Mouse (Mus musculus): ENCODE measurements around the gene Sav1. TPM values are rescaled to one million over a fixed set of nuclear protein-coding genes. Genes with fewer than 3 reads are reported as not detected.

Sav1 gene
- 0.81 TPM for polyA plus RNA-seq (2017; shearing (Covaris generic))

DNA sequence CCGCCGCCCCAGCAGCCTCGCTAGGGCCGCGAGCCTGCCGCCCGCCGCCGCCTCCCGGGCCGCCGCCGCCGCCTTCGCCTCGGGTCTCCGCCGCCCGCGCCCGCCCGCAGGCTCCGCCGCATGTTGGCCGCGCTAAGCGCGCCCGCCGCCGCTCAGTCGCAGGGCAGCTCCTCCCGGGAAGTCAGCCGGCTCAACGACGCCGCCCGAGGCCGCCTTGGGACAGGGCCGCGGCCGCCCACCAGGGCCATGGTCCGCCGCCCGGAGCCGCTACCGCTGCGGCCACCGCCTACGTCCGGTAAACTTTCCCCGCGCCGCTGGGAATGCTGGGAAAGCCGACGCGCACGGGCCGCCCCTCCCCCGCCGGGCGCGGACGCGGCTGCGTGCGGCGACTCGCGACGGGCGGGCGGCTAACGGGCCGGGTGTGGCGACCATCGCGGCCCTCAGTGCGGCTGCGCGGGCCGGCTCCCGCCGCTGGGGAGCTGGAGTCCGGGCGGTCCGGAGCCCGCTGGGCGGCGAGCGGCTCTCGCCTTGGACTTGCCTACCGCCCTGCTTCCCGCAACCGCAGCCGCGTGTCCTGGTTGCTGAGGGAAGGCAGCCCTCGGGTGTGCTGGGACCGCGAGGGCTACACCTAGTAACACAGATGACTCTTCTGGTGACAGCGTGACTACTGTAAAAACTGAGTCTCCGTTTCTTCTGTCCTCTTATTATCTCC lies at the start of gene Sav1:
Sav1 (minus strand) TSS at position 217 of the 712 bp plus-strand sequence.

Other genes starting within 250 kb of the Sav1 start
- gene Cdkl1, start 195.7 kb downstream of the Sav1 start, polyA plus RNA-seq (2017; shearing (Covaris generic)), result not detected
- 0.33 TPM for gene Atl1, start 94.4 kb downstream of the Sav1 start, polyA plus RNA-seq (2017; shearing (Covaris generic))
- 2.0 TPM for gene Map4k5, start 93.8 kb downstream of the Sav1 start, polyA plus RNA-seq (2017; shearing (Covaris generic))
- 20.1 TPM for gene Nin, start 126.7 kb upstream of the Sav1 start, polyA plus RNA-seq (2017; shearing (Covaris generic))
- gene Abhd12b, start 167.1 kb upstream of the Sav1 start, polyA plus RNA-seq (2017; shearing (Covaris generic)), result 2.5 TPM
- 0.76 TPM for gene Pygl, start 244.5 kb upstream of the Sav1 start, polyA plus RNA-seq (2017; shearing (Covaris generic))

Data from activated CD4-positive, CD25-positive, alpha-beta regulatory T cell, adult 9 weeks (primary cell).